Mouse (Mus musculus) layer of hippocampus, adult 18-20 months (tissue): ENCODE measurements around the gene Olfr222. TPM values are rescaled to one million over a fixed set of nuclear protein-coding genes. Genes with fewer than 3 reads are reported as not detected.

Experiments
- DNase-seq, 2 experiments: peaks; one replicate each; pipeline ENCODE4 v3.0.0; 2022; ENCODE audit warnings: low spot score in 2 of 2
- total RNA-seq, 2 experiments: library from RNA; stranded (reverse); gene quantifications; 2 replicates each; pipeline ENCODE4 v1.2.3; 2021

The Olfr222 gene
- total RNA-seq, 2 experiments from 2014 or later: not detected

GRCm38 (mm10) chr11:59541324-59541723 is 34.7 kb downstream of the Olfr222 start, which contains the start of gene Nlrp3:
Gene Nlrp3, plus strand, starts transcription at chr11:59541568.
- no peak for DNase-seq

DNA sequence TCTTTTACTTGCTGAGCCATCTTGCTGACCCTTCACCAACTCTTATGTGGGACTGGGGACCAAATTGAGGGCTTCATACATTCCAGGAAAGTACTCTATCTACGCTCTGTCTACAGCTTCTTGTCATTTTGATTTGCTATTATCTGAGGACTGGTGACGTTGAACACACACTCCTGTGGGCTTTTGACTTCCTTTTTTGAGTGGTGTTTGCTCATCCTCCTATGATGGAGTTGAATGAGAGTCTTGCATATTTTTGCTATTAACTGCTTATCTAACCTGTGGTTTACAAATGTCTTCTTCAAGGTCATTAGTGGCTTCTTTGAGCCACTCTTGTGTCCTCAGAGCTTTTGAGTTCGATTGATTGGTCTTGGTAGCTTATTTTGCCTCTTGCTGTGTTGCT is 35.9 kb downstream of the Olfr222 start:
- DNase-seq: no peak

GRCm38 (mm10) chr11:59538387-59538786 is 37.6 kb downstream of the Olfr222 start:
- DNase-seq: peak; percentile 19 to 44

- DNase-seq: no peak
These were observed 38.6 kb downstream of the Olfr222 start for GRCm38 (mm10) chr11:59537218-59538130.

- DNase-seq: no peak
These were observed 44.5 kb downstream of the Olfr222 start for GRCm38 (mm10) chr11:59531562-59531961.

DNA sequence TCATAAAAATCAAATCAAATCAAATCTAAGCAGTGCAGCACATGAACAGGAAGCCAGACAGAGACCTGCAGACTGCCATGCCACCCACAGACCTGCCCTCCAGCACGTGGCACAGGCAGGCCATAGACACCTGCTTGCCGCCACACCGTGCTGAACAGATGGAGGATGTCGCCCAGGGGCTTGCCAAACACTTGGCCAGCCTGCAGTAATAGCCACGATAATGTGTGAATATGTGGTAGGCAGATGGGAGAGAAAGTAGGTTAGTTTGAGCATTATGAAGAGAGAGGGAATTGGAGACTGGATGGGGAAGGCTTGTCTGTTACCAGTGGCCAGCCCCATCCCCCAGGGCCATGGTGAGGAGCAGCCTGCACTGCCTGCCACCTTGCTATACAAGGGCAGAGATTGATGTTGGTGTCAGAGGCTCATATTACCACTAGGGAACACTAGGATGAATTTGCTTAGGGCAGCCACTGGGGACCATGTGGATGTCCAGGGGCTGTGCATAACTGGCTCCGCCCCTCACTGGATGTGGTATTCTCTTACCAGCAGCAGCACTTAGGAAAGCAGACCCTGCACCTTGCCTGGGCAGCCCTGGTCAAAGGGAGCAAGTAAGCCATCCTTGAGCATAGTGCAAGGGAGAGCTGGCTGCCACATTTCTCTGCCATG is 45.0 kb downstream of the Olfr222 start:
- no peak for DNase-seq

DNA sequence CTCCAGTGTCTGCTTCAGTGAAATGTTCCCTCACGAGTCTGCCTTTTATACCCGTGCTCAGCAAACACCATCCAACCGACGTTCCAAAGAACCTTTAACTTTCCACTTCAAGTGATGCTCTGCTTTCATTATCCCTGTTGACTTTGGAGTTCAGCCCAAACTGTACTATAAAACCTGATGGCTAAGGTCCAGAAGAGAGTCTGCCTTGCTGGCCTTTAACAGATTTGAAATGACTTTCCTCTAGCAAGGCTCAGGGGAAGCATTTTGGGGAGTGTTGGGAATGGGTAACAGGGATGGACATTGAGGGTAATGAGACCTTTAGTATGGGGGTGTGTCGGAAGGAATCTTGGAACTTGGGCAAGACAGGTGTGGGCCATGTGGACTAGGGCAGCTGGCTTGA is 45.8 kb downstream of the Olfr222 start:
- DNase-seq: no peak

- no peak for DNase-seq
These were observed 49.5 kb downstream of the Olfr222 start, which contains the start of gene Zkscan17 for GRCm38 (mm10) chr11:59526472-59527080. Gene Zkscan17, minus strand, starts transcription at chr11:59526751.

DNA sequence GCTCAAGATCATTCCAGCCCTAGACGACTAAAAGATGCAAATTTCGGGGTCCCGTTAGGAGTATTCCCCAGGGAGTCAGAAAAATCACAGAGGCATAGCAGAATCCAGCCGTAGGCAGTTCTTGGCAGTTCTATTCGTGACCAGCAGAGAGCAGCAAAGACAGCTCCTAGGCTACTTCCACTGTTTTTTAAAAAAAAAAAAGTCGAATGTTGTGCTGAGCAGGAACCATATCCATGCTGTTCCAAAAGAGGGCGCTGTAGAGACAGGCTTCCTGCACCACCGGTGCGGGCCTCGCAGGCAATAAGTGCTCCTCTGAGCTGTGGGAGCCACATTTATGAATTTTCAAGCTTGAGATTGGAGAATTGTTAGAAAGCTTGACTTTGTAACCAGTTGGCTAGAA is 50.8 kb downstream of the Olfr222 start:
- peak; percentile 72 to 91 for DNase-seq

DNA sequence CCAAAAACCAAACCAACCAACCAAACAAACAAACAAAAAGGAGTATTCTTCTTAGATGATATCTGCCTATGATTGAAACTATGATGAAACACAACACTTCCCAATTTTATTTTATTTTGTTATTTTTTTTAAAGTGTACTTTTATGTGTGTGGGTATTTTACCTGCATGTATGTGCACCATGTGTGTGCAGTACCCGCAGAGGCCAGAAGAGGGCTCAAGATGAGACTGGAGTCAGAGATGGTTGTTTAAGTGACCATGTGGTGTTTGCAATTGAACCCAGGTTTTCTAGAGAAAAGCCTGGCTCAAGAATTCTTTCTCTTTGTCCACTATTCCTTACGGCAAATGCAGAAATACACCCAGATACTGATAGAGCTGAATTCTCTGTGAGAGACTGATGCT is 51.9 kb downstream of the Olfr222 start:
- DNase-seq: no peak

Other genes starting within 250 kb of the Olfr222 start
- not detected for gene Prss38, start 200.6 kb downstream of the Olfr222 start, total RNA-seq
- gene Jmjd4, start 126.2 kb downstream of the Olfr222 start, total RNA-seq: 10 to 100 TPM; 24.9 TPM
- gene Snap47, start 125.0 kb downstream of the Olfr222 start, total RNA-seq: 100 to 1,000 TPM; 359 to 367 TPM
- 1 to 10 TPM; 2.4 to 2.5 TPM for gene Zfp867, start 103.8 kb downstream of the Olfr222 start, total RNA-seq
- gene Zkscan17, start 49.5 kb downstream of the Olfr222 start, total RNA-seq: 1 to 10 TPM; 6.5 to 6.6 TPM
- under 1 TPM; 0.79 to 0.92 TPM for gene Nlrp3, start 34.7 kb downstream of the Olfr222 start, total RNA-seq
- not detected for gene Olfr223, start 17.1 kb upstream of the Olfr222 start, total RNA-seq
- 100 to 1,000 TPM; 283 to 287 TPM for gene Mprip, start 85.1 kb upstream of the Olfr222 start, total RNA-seq
- under 1 TPM; 0.35 to 0.61 TPM for gene Pld6, start 211.4 kb upstream of the Olfr222 start, total RNA-seq
- gene Flcn, start 233.8 kb upstream of the Olfr222 start, total RNA-seq: 10 to 100 TPM; 51.5 to 51.8 TPM